Mouse (Mus musculus) activated CD4-positive, CD25-positive, alpha-beta regulatory T cell, adult 4 months (primary cell): ENCODE measurements at regions not wholly inside any gene's neighbourhood (a gene's known extent, or its start where the extent isn't known, plus 50 kb on each side); places are given as distances from the start of the nearest gene placed in this dataset.

Source experiments
- ATAC-seq: one replicate; pipeline ENCODE4 v1.8.0; 2017

GRCm38 (mm10) chr14:87348825-87349224 is 67.6 kb upstream of the Tdrd3 start:
- no peak for ATAC-seq

GRCm38 (mm10) chr14:87365793-87366192 is 50.6 kb upstream of the Tdrd3 start:
- no peak for ATAC-seq
